Mouse (Mus musculus): ENCODE data around the gene Il10rb.

Gene Il10rb

GRCm38 (mm10) chr16:91384221-91384620 lies 21.7 kb upstream of the Il10rb start:
- no peak for DNase-seq

- no peak for DNase-seq
These were observed 20.3 kb upstream of the Il10rb start for GRCm38 (mm10) chr16:91385621-91386020.

GRCm38 (mm10) chr16:91386419-91387120 lies 19.4 kb upstream of the Il10rb start:
- no peak for DNase-seq

- no peak for DNase-seq
These were observed 18.9 kb upstream of the Il10rb start for GRCm38 (mm10) chr16:91387121-91387486.

GRCm38 (mm10) chr16:91390100-91390499 lies 15.9 kb upstream of the Il10rb start:
- DNase-seq = peak; percentile 21 to 30

GRCm38 (mm10) chr16:91391421-91391820 lies 14.5 kb upstream of the Il10rb start, which contains the start of gene Gm21970:
Gm21970 (plus strand) TSS chr16:91391721.
- no peak for DNase-seq

- no peak for DNase-seq
These were observed 11.0 kb upstream of the Il10rb start for GRCm38 (mm10) chr16:91394826-91395410.

- DNase-seq = no peak
These were observed 10.2 kb upstream of the Il10rb start for GRCm38 (mm10) chr16:91395633-91396392.

GRCm38 (mm10) chr16:91396844-91397537 lies 9.0 kb upstream of the Il10rb start:
- DNase-seq = no peak

GRCm38 (mm10) chr16:91398030-91398429 lies 7.9 kb upstream of the Il10rb start:
- no peak for DNase-seq

GRCm38 (mm10) chr16:91398944-91399343 lies 7.0 kb upstream of the Il10rb start:
- DNase-seq = no peak

- DNase-seq = no peak
These were observed 4.3 kb upstream of the Il10rb start for GRCm38 (mm10) chr16:91401569-91402165.

- DNase-seq = peak in 1 of 2 experiments; percentile 13
These were observed 2.2 kb upstream of the Il10rb start for GRCm38 (mm10) chr16:91403784-91404183.

- no peak for DNase-seq
These were observed 1.8 kb upstream of the Il10rb start for GRCm38 (mm10) chr16:91404187-91404586.

GRCm38 (mm10) chr16:91404828-91405577 lies 961 bp upstream of the Il10rb start:
- no peak for DNase-seq

GRCm38 (mm10) chr16:91406585-91407220 lies 739 bp downstream of the Il10rb start:
- DNase-seq = no peak

- no peak for DNase-seq
These were observed 7.3 kb downstream of the Il10rb start for GRCm38 (mm10) chr16:91413102-91413844.

GRCm38 (mm10) chr16:91415391-91416189 lies 9.6 kb downstream of the Il10rb start:
- DNase-seq = no peak

GRCm38 (mm10) chr16:91416357-91416756 lies 10.4 kb downstream of the Il10rb start:
- DNase-seq = no peak

- DNase-seq = no peak
These were observed 11.0 kb downstream of the Il10rb start for GRCm38 (mm10) chr16:91416938-91417337.

Measured in cerebellum, postnatal 10 days (tissue).